In genomic region chr8:3682435-3682834, GRCm38 (mm10) we compare ENCODE assay signal across 12 mouse cellular contexts. TPM values are rescaled to one million over a fixed set of nuclear protein-coding genes. Genes with fewer than 3 reads are reported as not detected.
"Had no signal": no experiment of that assay in that cellular context is flagged by ENCODE, and none has a peak within 500 bp of the region (broad histone marks: within the 10 kb centered on the region; RNA-seq: fewer than 3 reads in every experiment).

No protein-coding gene starts in this region.

- DNase-seq: kidney, adult 2 months; kidney, postnatal 14 days; layer of hippocampus, postnatal 36 days; lung, embryonic 14.5 days; lung, postnatal 10 days; lung, postnatal 4 days; retina, postnatal 1 day; right cerebral cortex, postnatal 4 days; spleen, adult 18-20 months had no signal

RNA-seq across cellular contexts. Expression of gene Fcer2a, which starts 11.5 kb away (rescaled TPM):
- total RNA-seq: layer of hippocampus, adult 8-10 months; layer of hippocampus, postnatal 36 days; left cerebral cortex, adult 8-10 months; left cerebral cortex, postnatal 36 days had no signal
